Mouse (Mus musculus) embryo, embryonic 11 days (tissue): Measurements from ENCODE around the gene Scgn.

ENCODE experiments used
- DNase-seq: peaks from one replicate; pipeline ENCODE4 v3.0.0-alpha.2; 2015

The Scgn gene

GRCm38 (mm10) chr13:23990928-23991327 is at the start of gene Scgn:
Scgn (minus strand) TSS chr13:23991214.
- peak; percentile 90 for DNase-seq

- no peak for DNase-seq
These were observed 49.2 kb upstream of the Scgn start for GRCm38 (mm10) chr13:24040221-24040620.

- DNase-seq = no peak
These were observed 46.5 kb upstream of the Scgn start for GRCm38 (mm10) chr13:24037502-24037901.

- no peak for DNase-seq
These were observed 45.1 kb upstream of the Scgn start for GRCm38 (mm10) chr13:24036150-24036549.

GRCm38 (mm10) chr13:24027191-24028170 is 36.5 kb upstream of the Scgn start:
- DNase-seq = peak; percentile 56

GRCm38 (mm10) chr13:24018515-24018914 is 27.5 kb upstream of the Scgn start:
- no peak for DNase-seq

GRCm38 (mm10) chr13:24005528-24005927 is 14.5 kb upstream of the Scgn start:
- DNase-seq = no peak

GRCm38 (mm10) chr13:24001797-24002196 is 10.8 kb upstream of the Scgn start:
- no peak for DNase-seq

GRCm38 (mm10) chr13:24001081-24001480 is 10.1 kb upstream of the Scgn start:
- no peak for DNase-seq

GRCm38 (mm10) chr13:23998826-23999225 is 7.8 kb upstream of the Scgn start:
- no peak for DNase-seq

GRCm38 (mm10) chr13:23994756-23995155 is 3.7 kb upstream of the Scgn start:
- no peak for DNase-seq

GRCm38 (mm10) chr13:23994024-23994423 is 3.0 kb upstream of the Scgn start:
- DNase-seq = peak; percentile 7

GRCm38 (mm10) chr13:23990451-23990850 is 563 bp downstream of the Scgn start:
- DNase-seq = no peak

- no peak for DNase-seq
These were observed 5.9 kb downstream of the Scgn start for GRCm38 (mm10) chr13:23985130-23985529.

GRCm38 (mm10) chr13:23972271-23972670 is 18.7 kb downstream of the Scgn start:
- no peak for DNase-seq

GRCm38 (mm10) chr13:23971870-23972269 is 19.1 kb downstream of the Scgn start:
- DNase-seq = no peak

GRCm38 (mm10) chr13:23964909-23965308 is 26.1 kb downstream of the Scgn start:
- DNase-seq = no peak

GRCm38 (mm10) chr13:23959776-23960175 is 31.2 kb downstream of the Scgn start:
- no peak for DNase-seq

GRCm38 (mm10) chr13:23950928-23951327 is 40.1 kb downstream of the Scgn start:
- DNase-seq = no peak

GRCm38 (mm10) chr13:23949484-23950246 is 41.3 kb downstream of the Scgn start:
- DNase-seq = peak; percentile 57

GRCm38 (mm10) chr13:23946254-23946653 is 44.8 kb downstream of the Scgn start:
- DNase-seq = peak; percentile 19

GRCm38 (mm10) chr13:23942861-23943260 is 48.2 kb downstream of the Scgn start:
- DNase-seq = no peak

- no peak for DNase-seq
These were observed 50.7 kb downstream of the Scgn start for GRCm38 (mm10) chr13:23940291-23940690.

GRCm38 (mm10) chr13:23938699-23939098 is 52.3 kb downstream of the Scgn start:
- DNase-seq = no peak
